Mouse (Mus musculus) spleen, adult 12 weeks (tissue): ENCODE data around the gene Rfx8.

ENCODE experiments used
- DNase-seq: peaks from one replicate; pipeline ENCODE4 v3.0.0; 2022; ENCODE audit warnings: low spot score

Rfx8 gene

DNA sequence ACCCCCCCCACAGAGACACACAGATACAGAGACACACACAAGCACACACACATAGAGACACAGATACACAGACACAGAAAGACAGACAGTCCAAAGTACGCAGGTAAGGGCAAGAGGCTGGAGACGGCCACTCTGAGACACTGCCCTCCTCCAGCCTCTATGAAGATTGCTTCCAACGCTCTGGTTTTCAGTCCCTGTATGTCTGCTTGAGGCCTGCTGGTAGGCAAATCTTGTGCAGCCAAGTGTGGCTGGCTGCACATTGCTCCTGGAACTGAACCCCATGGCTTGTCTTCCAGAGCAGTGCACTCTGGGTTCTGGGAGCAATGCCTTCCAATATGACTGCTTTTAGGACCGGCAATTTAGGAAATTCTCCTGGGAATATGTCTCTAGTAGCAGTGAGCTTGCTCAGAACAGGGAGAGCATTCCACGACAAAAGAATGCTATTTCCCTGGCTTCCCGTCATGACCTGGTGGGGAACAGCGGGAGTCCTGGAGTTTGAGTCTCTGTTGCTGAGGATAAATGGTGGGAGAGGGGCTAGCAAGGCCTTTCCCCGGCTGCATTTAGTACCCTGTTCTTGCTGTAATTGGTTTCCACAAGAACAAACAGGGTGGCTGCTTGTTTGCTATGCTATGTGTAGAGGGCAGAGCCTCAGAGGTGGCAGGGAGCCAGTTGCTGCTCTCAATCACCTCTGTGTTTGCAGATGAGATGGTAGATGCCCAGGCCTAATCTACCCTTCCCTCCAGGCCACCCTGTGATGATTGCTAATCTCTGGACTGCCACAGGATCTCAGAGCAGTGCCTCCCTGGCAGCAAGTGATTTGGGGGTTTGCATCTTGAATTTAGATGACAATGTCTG lies 74.7 kb downstream of the Rfx8 start:
- peak; percentile 9 for DNase-seq

DNA sequence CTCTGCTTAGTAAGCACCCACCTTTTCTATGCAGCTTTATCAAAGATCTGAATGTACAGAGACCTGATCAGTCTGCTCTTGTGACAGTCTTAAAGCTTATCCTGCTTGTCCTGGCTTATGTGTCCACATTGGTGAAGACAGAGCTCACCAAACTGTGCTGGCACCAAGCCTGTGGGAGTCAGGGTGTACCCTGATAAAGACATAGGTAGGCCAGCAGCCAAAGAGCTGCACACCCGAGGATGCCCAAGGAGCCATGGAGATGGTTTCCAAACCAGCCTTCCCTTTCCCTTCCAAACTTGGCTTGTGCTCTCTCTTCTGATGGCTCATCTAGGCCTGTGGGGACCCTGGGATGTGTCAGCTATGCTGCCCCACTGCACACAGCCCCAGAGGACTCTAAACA lies 76.5 kb downstream of the Rfx8 start:
- peak; percentile 32 for DNase-seq

DNA sequence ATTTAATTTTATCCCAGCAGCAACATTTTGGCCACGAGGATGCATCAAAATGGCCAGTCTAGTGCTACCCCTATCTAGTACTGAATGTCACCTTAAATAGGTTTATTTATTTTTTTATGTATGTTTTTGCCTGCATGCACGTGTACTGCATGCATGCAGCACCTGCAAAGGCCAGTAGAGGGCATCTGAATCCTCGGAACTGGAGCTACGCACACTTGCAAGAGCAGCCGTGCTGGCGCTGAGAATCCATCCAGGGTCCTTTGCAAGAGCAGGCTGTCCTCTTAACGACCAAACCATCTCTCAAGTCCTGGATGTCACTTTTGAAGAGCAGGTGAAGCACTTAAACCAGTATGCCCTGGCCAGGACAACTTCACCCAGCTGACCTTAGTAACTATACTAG lies 79.1 kb downstream of the Rfx8 start:
- DNase-seq, result no peak

DNA sequence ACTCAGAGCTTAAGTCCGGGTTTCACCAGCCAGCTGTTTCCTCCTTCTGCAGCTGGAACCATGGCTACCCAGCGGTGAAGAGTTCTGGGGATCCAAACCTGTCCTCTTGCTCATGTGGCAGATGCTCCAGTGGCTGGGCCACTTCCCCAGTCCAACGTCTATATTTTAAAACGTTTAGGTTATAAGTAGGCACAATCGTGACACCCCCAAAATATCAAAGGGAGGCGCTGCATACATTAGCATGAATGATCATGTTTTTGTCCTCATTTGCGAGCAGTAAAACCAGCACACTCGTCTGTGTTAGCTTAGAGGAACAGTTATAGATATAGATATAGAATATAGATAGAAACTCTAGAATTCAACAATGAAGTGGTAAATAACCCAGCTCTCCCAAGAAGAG lies 83.7 kb downstream of the Rfx8 start:
- DNase-seq, result no peak

DNA sequence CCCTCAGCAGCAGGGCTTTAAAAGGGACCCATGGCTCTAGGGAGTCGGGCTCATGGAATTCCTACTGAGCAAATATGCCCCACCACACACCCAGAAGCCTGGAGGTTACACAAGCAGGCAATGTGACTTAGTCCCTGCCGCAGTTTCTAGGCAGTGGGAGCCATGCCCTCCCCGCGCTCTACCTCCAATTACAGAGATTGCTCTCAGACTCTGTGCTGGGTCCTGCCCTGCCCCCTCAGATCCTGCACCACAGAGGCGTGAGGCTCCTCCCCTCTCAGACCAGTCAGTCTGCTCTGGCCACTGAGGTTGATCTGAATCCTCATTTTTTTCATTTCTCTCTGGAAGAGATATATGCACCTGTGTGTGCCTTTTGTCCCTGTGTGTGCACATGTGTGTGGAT lies 84.1 kb downstream of the Rfx8 start:
- DNase-seq, result no peak

DNA sequence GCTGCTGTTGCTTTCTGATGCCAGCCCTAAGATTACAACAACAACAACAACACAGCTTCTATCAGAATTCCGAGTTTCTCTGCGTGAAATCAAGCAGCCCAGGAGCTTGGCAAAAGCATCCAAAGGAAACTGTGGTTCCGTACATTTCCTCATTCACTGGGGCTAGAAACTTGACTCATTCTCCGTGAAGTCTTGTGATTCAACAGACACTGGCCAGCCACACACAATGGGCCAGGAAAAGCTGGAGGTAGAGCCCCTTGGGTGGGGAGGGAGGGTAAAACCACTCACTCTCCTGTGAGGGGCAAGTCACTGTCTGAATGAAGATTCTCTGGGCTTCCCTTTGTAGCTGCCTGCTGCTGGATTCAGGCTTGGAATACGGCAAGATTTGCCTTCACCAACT lies 84.6 kb downstream of the Rfx8 start:
- no peak for DNase-seq

DNA sequence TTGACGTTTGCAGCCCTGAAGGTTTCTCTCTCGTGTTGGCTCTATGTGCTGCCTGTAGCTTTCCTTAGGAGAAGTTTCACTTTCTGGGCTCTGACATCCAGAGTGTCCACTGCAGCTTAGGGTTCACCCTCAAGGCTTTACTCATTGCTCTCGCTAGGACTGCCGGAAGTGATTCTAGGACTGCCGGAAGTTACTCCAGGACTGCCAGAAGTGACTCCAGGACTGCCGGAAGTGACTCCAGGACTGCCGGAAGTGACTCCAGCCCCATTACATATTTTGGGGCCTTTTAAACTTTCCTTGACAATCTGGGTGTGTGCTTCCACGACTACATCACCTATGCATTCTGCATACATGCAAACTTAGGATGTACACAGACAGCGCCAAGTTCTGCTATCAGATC lies 92.2 kb downstream of the Rfx8 start:
- DNase-seq, result no peak

DNA sequence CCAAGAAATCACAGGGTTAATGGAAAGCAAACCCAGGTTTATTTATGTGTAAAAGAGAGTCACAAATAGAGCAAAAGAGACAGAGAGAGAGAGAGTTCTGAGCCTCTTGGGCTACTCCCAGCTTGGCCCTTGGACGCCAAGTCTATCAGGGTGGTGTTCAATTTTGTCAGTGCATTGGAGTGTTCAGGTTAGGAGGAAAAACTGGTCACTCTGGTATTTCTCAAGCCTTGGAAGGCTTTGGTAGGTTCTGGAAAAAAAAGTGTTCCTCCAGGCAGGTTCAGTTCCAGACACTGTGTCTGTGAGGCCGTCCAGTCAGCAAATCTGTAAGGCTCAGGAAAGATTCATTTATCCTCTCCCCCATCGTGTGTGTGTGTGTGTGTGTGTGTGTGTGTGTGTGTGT lies 95.3 kb downstream of the Rfx8 start:
- no peak for DNase-seq

DNA sequence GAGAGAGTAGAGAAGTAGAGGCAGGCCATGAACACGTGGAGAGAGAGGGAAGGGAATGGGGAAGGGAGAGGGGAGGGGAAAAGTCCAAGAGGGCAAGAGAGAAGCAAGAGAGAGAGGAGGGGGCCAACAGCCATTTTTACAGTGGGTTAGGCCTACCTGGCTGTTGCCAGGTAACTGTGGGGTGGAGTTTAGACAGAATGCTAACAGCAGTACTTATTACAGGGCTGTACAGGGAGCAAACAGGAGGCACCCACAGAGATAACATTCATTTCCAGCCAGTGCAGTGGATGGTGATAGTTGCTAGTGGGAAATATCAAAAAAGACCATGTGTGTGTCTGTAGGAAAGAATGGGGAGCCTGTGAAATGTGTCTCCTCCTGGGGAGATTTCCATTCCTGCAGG lies 97.1 kb downstream of the Rfx8 start:
- no peak for DNase-seq

DNA sequence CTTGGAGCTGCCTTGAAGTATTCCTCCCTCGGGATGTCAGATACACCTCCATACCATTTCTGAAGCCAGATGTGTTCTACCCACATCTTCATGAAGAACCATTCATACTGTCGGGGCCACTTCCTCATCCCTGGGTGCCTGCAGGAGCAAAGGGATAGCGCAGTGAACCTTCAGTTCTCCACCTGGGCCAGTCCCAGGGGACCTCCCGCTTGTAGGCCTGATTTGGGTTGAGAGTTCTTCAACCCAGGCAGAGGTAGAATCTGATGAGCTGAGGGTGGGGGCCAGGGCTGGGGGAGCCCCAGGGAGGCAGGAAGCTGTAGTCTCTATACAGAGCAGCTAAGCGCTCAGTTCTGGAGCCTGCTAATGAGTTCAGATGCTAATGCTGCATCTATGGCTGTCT lies 97.7 kb downstream of the Rfx8 start:
- DNase-seq, result no peak

DNA sequence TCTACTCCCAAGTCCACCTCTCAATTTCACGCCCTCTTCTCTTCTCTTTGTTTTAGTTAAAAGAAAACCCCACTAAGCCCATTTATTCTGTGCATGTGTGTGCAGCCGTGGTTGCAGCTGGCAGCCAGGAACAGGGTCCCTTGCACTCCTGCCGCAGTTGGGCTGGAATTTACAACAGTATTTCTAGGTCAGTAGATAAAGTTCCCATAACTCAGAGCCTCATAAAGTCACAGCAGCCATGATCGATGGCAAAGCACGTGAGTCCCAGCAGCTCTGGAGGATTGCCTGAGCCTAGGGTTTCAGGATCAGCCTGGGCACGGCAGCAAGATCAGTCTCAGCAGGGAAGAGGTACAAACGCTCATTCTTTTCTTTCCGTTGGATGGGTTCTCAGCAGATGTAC lies 102.3 kb downstream of the Rfx8 start:
- no peak for DNase-seq

DNA sequence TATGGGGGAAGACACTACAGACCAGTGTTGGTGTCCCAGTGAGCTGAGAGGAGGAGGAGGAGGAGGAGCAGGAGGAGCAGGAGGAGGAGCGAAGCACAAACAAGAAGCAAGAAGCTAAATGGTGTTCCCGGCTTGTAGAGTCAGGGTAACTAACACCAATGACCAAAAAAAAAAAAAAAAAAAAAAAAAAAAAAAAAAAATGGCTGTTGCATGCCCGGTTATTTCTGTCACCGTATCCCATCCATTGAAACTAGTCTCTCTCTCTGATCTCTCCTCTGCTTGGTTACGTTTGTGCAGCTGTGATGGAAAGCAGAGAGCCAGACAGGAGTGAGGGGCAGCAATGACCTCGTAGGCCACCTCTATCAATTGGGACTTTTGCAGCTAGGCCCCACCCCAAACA lies 105.3 kb downstream of the Rfx8 start:
- no peak for DNase-seq
